Mouse (Mus musculus) ES-E14 (cell line): ENCODE results near the gene Dguok. TPM values are rescaled to one million over a fixed set of nuclear protein-coding genes. Genes with fewer than 3 reads are reported as not detected.

Experiments
- DNase-seq: peaks from one replicate; pipeline ENCODE4 v3.0.0-alpha.2; 2013; ENCODE audit warnings: low read depth, low spot score
- H3K27ac ChIP-seq: 2 replicates; pipeline ENCODE4 v1.5.1; 2012; ENCODE audit warnings: low read depth, mild to moderate bottlenecking, low read length, moderate library complexity, mixed read lengths; ENCODE audit not compliant: poor library complexity, insufficient read depth, severe bottlenecking
- H3K36me3 ChIP-seq: 2 replicates; pipeline ENCODE4 v1.6.1; 2012; ENCODE audit warnings: mild to moderate bottlenecking, low read length, moderate library complexity, mixed read lengths; ENCODE audit not compliant: control insufficient read depth, poor library complexity, insufficient read depth, severe bottlenecking
- H3K4me1 ChIP-seq, 2 experiments: fragments of 150-350 bp in 1 of 2; sonication (generic) in 1 of 2; 2 replicates each; pipeline ENCODE4 v1.6.1; 2012; ENCODE audit warnings: low read length in 2 of 2, mild to moderate bottlenecking in 1 of 2, mixed read lengths in 1 of 2; ENCODE audit not compliant: control insufficient read depth in 2 of 2, insufficient read depth in 2 of 2, poor library complexity in 1 of 2
- H3K4me3 ChIP-seq, 2 experiments: fragments of 150-350 bp in 1 of 2; sonication (generic) in 1 of 2; 2 replicates each; pipeline ENCODE4 v1.5.1; 2012; ENCODE audit warnings: low read length in 2 of 2, low read depth in 1 of 2, mild to moderate bottlenecking in 1 of 2, mixed read lengths in 1 of 2; ENCODE audit not compliant: insufficient read depth in 1 of 2, poor library complexity in 1 of 2, severe bottlenecking in 1 of 2
- H3K9ac ChIP-seq: 2 replicates; pipeline ENCODE4 v1.6.1; 2012; ENCODE audit warnings: low read depth, mild to moderate bottlenecking, low read length, mixed read lengths; ENCODE audit not compliant: poor library complexity, insufficient read depth, severe bottlenecking
- H3K9me3 ChIP-seq: fragments of 150-350 bp; sonication (generic); 2 replicates; pipeline ENCODE4 v1.6.1; 2012; ENCODE audit warnings: low read depth, mild to moderate bottlenecking, low read length; ENCODE audit not compliant: control insufficient read depth, insufficient read depth
- CHD2 ChIP-seq: IDR thresholded peaks from 2 replicates; pipeline ENCODE4 v1.6.1; 2014; ENCODE audit warnings: mild to moderate bottlenecking, low read depth, low read length, inconsistent platforms
- HCFC1 ChIP-seq: IDR thresholded peaks from 2 replicates; pipeline ENCODE4 v1.6.1; 2012; ENCODE audit warnings: low read length, inconsistent platforms, borderline replicate concordance; ENCODE audit not compliant: insufficient read depth
- MAFK ChIP-seq: IDR thresholded peaks from 2 replicates; pipeline ENCODE4 v1.6.1; 2014; ENCODE audit warnings: mild to moderate bottlenecking, low read depth, low read length, inconsistent platforms; ENCODE audit not compliant: insufficient read depth
- ZC3H11A ChIP-seq: IDR thresholded peaks from 2 replicates; pipeline ENCODE4 v1.6.1; 2012; ENCODE audit warnings: low read depth, mild to moderate bottlenecking, inconsistent platforms, low read length, borderline replicate concordance
- ZNF384 ChIP-seq: IDR thresholded peaks from 2 replicates; pipeline ENCODE4 v1.6.1; 2012; ENCODE audit warnings: low read depth, low read length, inconsistent platforms
- in situ Hi-C, 2 experiments: fragments of 600-800 bp; cut with MboI; formaldehyde crosslinking; loops; one replicate each; pipeline ENCODE4 v1.15.1; 2025; ENCODE audit warnings: low sequenced_read_pairs in 2 of 2, inconsistent platforms in 1 of 2; ENCODE audit not compliant: unreplicated experiment in 2 of 2
- total RNA-seq: library from RNA; depleted of rRNA; stranded (reverse); fragments of 300-350 nt; gene quantifications from 2 replicates; pipeline ENCODE4 v1.2.3, GENCODE M21; 2012

Dguok gene
- total RNA-seq, 1 experiment: 21.4 TPM

DNA sequence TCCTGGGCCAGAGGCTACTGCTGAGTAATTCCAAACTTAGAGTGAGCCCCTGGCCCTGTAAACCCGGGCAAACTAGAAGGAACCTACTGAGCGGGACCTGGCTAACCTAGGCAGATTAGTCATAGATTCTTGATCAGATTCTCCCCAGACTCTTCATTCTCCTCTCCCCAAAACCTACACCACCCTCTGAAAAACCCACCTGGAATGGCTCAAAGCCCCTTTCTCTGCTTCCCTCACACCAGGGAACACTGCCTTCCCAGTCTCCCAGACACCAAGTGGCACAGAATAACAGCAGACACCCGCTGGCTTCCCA is 66.6 kb downstream of the Dguok start:
- no peak for DNase-seq
- Histone ChIP-seq H3K9ac (no peak overlapping the region), H3K36me3 (no peaks in the 10 kb centered on the region), H3K9me3 (no peaks in the 10 kb centered on the region), H3K4me3 (no peak overlapping the region), H3K4me1 (peaks cover 0 to 9% of the 10 kb centered on the region in 2 experiments; a peak in 1 of 4 replicates), H3K27ac (no peak overlapping the region)
- in situ Hi-C loops: no loop called here
- TF ChIP-seq MAFK (no peak), ZNF384 (no peak), CHD2 (no peak), HCFC1 (no peak), ZC3H11A (no peak)

GRCm38 (mm10) chr6:83439781-83440180 is 67.0 kb downstream of the Dguok start:
- in situ Hi-C loops: no loop called here
- no peak overlapping the region for H3K4me3 ChIP-seq
- no peaks in the 10 kb centered on the region for H3K36me3 ChIP-seq
- H3K4me1 ChIP-seq: peaks cover 0 to 9% of the 10 kb centered on the region in 2 experiments; a peak in 1 of 4 replicates
- no peak for DNase-seq
- H3K9me3 ChIP-seq: no peaks in the 10 kb centered on the region
- H3K9ac ChIP-seq: no peak overlapping the region
- no peak overlapping the region for H3K27ac ChIP-seq
- TF ChIP-seq ZC3H11A (no peak), MAFK (no peak), HCFC1 (no peak), CHD2 (no peak), ZNF384 (no peak)

DNA sequence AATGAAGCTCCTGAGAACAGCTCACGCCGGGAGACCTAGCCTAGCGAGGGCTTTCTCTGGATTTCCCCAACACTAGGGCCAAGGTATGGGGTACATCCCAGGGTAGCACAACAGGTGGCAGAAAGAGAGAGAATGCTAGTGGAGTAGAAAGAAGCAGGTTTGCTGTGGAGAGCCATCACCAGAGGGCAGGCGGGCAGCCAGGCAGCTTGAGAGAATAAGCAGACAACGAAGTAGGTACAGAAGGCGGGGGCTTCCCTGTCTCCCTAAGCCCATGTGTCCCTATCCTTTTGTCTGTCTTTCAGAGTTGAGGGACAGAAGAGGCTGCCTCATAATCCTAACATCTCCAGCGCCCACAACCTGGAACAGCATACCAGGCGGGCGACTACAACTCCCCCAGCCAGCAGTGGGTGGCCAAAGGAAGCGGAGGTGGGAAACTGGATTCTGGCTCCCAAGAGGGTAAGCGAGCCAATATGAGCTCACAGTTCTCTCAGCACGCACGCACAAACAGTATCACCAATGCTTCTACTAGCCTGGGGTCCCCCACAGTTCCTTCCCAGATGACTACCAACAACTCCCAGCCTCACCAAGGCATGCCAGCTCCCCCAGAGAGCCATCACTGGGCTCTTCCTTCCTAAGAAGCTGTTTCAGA is 67.5 kb downstream of the Dguok start:
- Histone ChIP-seq H3K36me3 (no peaks in the 10 kb centered on the region), H3K9ac (no peak overlapping the region), H3K9me3 (no peaks in the 10 kb centered on the region), H3K4me3 (no peak overlapping the region), H3K27ac (no peak overlapping the region), H3K4me1 (peaks cover 0 to 9% of the 10 kb centered on the region in 2 experiments; a peak in 1 of 4 replicates)
- no peak for DNase-seq
- no peak for TF ChIP-seq CHD2
- no peak for TF ChIP-seq HCFC1
- no peak for TF ChIP-seq MAFK
- TF ChIP-seq ZNF384: no peak
- no peak for TF ChIP-seq ZC3H11A
- in situ Hi-C loops: no loop called here

DNA sequence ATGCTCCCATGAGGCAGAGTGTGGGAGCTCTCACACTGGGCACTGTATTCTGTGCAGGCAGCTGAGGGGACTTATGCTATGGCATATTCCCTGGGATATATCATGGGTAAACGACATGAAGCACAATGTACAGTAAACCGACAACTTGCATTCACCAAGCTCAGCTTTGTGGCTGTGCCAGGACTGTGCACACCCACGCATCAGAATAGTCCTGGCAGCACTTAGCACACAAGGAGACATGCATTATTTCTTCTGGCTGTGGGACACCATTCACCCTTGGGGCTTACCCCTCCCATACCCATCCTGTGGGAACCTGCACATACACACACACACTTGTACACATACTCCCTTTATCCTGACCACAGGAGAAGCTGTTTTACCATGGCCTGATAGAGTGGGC is 68.2 kb downstream of the Dguok start:
- H3K9ac ChIP-seq: no peak overlapping the region
- no peak overlapping the region for H3K4me3 ChIP-seq
- no peak for DNase-seq
- no peak overlapping the region for H3K27ac ChIP-seq
- no peaks in the 10 kb centered on the region for H3K36me3 ChIP-seq
- no peaks in the 10 kb centered on the region for H3K9me3 ChIP-seq
- peaks cover 0 to 9% of the 10 kb centered on the region in 2 experiments; a peak in 1 of 4 replicates for H3K4me1 ChIP-seq
- no peak for TF ChIP-seq MAFK
- no peak for TF ChIP-seq ZNF384
- no peak for TF ChIP-seq ZC3H11A
- TF ChIP-seq HCFC1: no peak
- TF ChIP-seq CHD2: no peak
- in situ Hi-C loops: no loop called here
